Mouse (Mus musculus): ENCODE data around the gene Rtn2. TPM values are rescaled to one million over a fixed set of nuclear protein-coding genes. Genes with fewer than 3 reads are reported as not detected.

Rtn2 gene
- total RNA-seq, 2 experiments from 2014 or later: not detected

- ATAC-seq (replicated peaks; ENCODE audit: low FRiP score, poor library complexity, severe bottlenecking): no peak
Observed at GRCm38 (mm10) chr7:19297034-19297433, 14.6 kb downstream of the Rtn2 start.

- ATAC-seq (replicated peaks; ENCODE audit: low FRiP score, poor library complexity, severe bottlenecking): no peak
Observed at GRCm38 (mm10) chr7:19297794-19298193, 15.4 kb downstream of the Rtn2 start.

- no peak for ATAC-seq (replicated peaks; ENCODE audit: low FRiP score, poor library complexity, severe bottlenecking)
Observed at GRCm38 (mm10) chr7:19299194-19299593, 16.8 kb downstream of the Rtn2 start.

- ATAC-seq (replicated peaks; ENCODE audit: low FRiP score, poor library complexity, severe bottlenecking): peak; percentile 80
Observed at GRCm38 (mm10) chr7:19300501-19301421, 18.3 kb downstream of the Rtn2 start.

- ATAC-seq (replicated peaks; ENCODE audit: low FRiP score, poor library complexity, severe bottlenecking): no peak
Observed at GRCm38 (mm10) chr7:19301461-19302263, 19.2 kb downstream of the Rtn2 start.

GRCm38 (mm10) chr7:19302264-19303045 is 20.0 kb downstream of the Rtn2 start:
- ATAC-seq (replicated peaks; ENCODE audit: low FRiP score, poor library complexity, severe bottlenecking): no peak

GRCm38 (mm10) chr7:19303046-19303305 is 20.6 kb downstream of the Rtn2 start:
- no peak for ATAC-seq (replicated peaks; ENCODE audit: low FRiP score, poor library complexity, severe bottlenecking)

- ATAC-seq (replicated peaks; ENCODE audit: low FRiP score, poor library complexity, severe bottlenecking): no peak
Observed at GRCm38 (mm10) chr7:19303770-19304169, 21.3 kb downstream of the Rtn2 start.

- ATAC-seq (replicated peaks; ENCODE audit: low FRiP score, poor library complexity, severe bottlenecking): no peak
Observed at GRCm38 (mm10) chr7:19304501-19305412, 22.3 kb downstream of the Rtn2 start.

GRCm38 (mm10) chr7:19305413-19305735 is 22.9 kb downstream of the Rtn2 start:
- no peak for ATAC-seq (replicated peaks; ENCODE audit: low FRiP score, poor library complexity, severe bottlenecking)

GRCm38 (mm10) chr7:19305796-19306765 is 23.7 kb downstream of the Rtn2 start:
- no peak for ATAC-seq (replicated peaks; ENCODE audit: low FRiP score, poor library complexity, severe bottlenecking)

GRCm38 (mm10) chr7:19306819-19307738 is 24.7 kb downstream of the Rtn2 start:
- no peak for ATAC-seq (replicated peaks; ENCODE audit: low FRiP score, poor library complexity, severe bottlenecking)

- 0 out of 2 replicates have a peak, but pooled peaks have one; percentile 8 for ATAC-seq (replicated peaks; ENCODE audit: low FRiP score, poor library complexity, severe bottlenecking)
Observed at GRCm38 (mm10) chr7:19307739-19308453, 25.5 kb downstream of the Rtn2 start.

- ATAC-seq (replicated peaks; ENCODE audit: low FRiP score, poor library complexity, severe bottlenecking): peak; percentile 84
Observed at GRCm38 (mm10) chr7:19308454-19309277, 26.2 kb downstream of the Rtn2 start.

GRCm38 (mm10) chr7:19309278-19309883 is 27.0 kb downstream of the Rtn2 start:
- no peak for ATAC-seq (replicated peaks; ENCODE audit: low FRiP score, poor library complexity, severe bottlenecking)

Measured in erythroid progenitor cell, adult 5-6 weeks (primary cell).